Mouse (Mus musculus) embryonic fibroblast, embryonic 13.5 days (primary cell): ENCODE measurements at regions not wholly inside any gene's neighbourhood (a gene's known extent, or its start where the extent isn't known, plus 50 kb on each side); places are given as distances from the start of the nearest gene placed in this dataset.

Source experiments
- H3K27ac ChIP-seq: 2 replicates; pipeline ENCODE4 v1.5.1; 2012; ENCODE audit warnings: low read length, control low read depth, inconsistent platforms; ENCODE audit not compliant: insufficient read depth
- H3K4me1 ChIP-seq: 2 replicates; pipeline ENCODE4 v1.6.1; 2011; ENCODE audit warnings: low read length; ENCODE audit not compliant: control insufficient read depth, insufficient read depth
- H3K4me3 ChIP-seq: 2 replicates; pipeline ENCODE4 v1.5.1; 2011; ENCODE audit warnings: mild to moderate bottlenecking, control low read depth, low read length; ENCODE audit not compliant: insufficient read depth
- CTCF ChIP-seq: IDR thresholded peaks from 2 replicates; pipeline ENCODE4 v1.5.1; 2011; ENCODE audit warnings: mild to moderate bottlenecking, control low read depth, low read length, moderate library complexity, borderline replicate concordance; ENCODE audit not compliant: insufficient read depth
- POLR2A ChIP-seq: IDR thresholded peaks from 2 replicates; pipeline ENCODE4 v1.6.1; 2011; ENCODE audit warnings: low read depth, mild to moderate bottlenecking, control low read depth, low read length, moderate library complexity

DNA sequence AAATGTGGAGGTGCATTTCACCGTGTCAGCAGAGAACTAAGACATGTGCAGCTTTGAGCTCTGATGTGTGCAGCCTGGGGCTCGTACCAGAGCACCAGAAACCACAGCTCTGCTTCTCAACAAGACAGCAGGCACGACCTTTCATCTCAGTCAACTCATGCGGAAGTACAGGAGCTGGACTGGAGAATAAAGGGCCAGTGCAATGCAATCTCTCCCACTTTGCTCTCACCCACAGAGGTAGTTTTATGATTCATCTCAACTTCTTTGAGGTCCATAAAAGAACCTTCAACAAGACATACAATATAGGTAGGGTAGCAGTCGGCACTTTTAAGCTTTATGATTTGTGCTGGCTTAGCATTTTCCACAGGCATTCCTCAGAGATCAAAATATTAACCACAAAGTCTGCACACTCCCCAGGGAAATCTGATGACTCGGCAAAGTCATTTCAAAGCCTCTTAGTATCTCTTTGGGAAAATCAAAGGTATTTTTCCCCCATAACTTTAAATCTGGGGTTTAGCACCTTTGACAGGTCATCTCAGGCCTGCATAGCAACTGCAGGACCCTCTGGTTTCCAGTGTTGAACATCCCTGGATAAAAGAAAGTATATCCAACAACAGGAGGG is 626.7 kb downstream of the Ccdc50 start:
- H3K4me3 ChIP-seq = no peak overlapping the region
- no peak overlapping the region for H3K27ac ChIP-seq
- no peaks in the 10 kb centered on the region for H3K4me1 ChIP-seq
- TF ChIP-seq POLR2A (no peak), CTCF (no peak)

DNA sequence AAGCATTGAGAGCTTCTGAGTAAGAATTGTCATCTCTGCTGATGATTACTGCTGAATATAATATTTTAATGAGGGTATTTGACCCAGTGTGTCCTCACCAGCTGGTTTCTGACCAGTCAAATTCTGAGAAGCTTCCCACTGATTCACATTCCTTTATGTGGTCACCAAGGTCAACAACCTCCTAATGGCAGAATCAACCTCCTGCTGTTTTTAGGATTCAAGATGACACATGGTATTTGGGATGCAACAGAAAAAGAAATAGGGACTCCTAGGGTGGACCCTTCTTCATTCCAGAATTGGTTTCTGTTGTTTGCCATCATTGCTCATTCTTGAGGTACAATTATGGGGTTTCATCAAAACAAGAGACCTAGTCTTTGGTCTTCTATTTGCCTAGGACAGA is 629.6 kb downstream of the Ccdc50 start:
- Histone ChIP-seq H3K27ac (no peak overlapping the region), H3K4me1 (no peaks in the 10 kb centered on the region), H3K4me3 (no peak overlapping the region)
- TF ChIP-seq POLR2A = no peak
- TF ChIP-seq CTCF = no peak

GRCm38 (mm10) chr16:28038954-28039353 is 650.3 kb downstream of the Ccdc50 start:
- H3K4me1 ChIP-seq = no peaks in the 10 kb centered on the region
- H3K4me3 ChIP-seq = no peak overlapping the region
- no peak for TF ChIP-seq CTCF
- no peak for TF ChIP-seq POLR2A
- no peak overlapping the region for H3K27ac ChIP-seq

- Histone ChIP-seq H3K4me3 (no peak overlapping the region), H3K27ac (no peak overlapping the region)
- no peak for TF ChIP-seq CTCF
- TF ChIP-seq POLR2A = no peak
Observed at GRCm38 (mm10) chr16:28043046-28043445, 654.4 kb downstream of the Ccdc50 start.

GRCm38 (mm10) chr16:28064785-28065301 is 676.2 kb downstream of the Ccdc50 start:
- Histone ChIP-seq H3K4me3 (no peak overlapping the region), H3K27ac (no peak overlapping the region), H3K4me1 (no peaks in the 10 kb centered on the region)
- TF ChIP-seq POLR2A = no peak
- TF ChIP-seq CTCF = no peak

More at GRCm38 (mm10) chr16:28043046-28043445, 654.4 kb downstream of the Ccdc50 start:
- H3K4me1 ChIP-seq = no peaks in the 10 kb centered on the region

GRCm38 (mm10) chr16:28082891-28083649 is 669.8 kb downstream of the Fgf12 start:
- Histone ChIP-seq H3K27ac (no peak overlapping the region), H3K4me3 (no peak overlapping the region), H3K4me1 (no peaks in the 10 kb centered on the region)
- no peak for TF ChIP-seq POLR2A
- TF ChIP-seq CTCF = no peak

DNA sequence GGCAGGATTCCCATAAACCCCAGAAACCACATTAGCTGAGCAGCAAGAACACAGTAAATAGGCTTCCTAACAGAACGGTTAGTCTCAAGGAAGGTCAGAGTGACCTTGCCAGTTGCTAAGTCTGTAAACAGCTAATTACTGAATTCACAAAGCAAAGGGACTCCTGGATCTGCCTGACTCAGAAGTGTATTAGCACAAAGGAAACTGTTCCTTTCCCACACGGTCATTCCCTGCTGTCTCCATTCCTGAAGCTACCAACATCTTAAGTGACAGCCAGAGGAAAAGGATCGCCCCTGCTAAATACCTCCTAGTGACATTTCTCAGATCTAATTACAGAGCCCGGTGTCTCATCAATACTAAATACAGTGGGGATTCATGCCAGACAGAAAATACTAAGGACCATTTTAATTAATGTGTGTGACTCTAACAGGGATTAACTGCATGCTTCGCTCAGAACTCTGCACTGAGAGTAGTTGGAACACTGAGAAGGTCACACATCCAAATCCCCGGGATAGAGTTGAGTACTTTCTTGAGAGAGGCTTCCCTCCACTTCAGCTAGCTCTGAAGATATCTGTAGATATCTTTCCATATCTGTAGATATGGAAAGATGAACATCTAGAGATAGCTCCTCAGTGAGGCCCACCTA is 663.3 kb downstream of the Fgf12 start:
- Histone ChIP-seq H3K4me1 (no peaks in the 10 kb centered on the region), H3K27ac (no peak overlapping the region), H3K4me3 (no peak overlapping the region)
- TF ChIP-seq POLR2A = no peak
- TF ChIP-seq CTCF = no peak

DNA sequence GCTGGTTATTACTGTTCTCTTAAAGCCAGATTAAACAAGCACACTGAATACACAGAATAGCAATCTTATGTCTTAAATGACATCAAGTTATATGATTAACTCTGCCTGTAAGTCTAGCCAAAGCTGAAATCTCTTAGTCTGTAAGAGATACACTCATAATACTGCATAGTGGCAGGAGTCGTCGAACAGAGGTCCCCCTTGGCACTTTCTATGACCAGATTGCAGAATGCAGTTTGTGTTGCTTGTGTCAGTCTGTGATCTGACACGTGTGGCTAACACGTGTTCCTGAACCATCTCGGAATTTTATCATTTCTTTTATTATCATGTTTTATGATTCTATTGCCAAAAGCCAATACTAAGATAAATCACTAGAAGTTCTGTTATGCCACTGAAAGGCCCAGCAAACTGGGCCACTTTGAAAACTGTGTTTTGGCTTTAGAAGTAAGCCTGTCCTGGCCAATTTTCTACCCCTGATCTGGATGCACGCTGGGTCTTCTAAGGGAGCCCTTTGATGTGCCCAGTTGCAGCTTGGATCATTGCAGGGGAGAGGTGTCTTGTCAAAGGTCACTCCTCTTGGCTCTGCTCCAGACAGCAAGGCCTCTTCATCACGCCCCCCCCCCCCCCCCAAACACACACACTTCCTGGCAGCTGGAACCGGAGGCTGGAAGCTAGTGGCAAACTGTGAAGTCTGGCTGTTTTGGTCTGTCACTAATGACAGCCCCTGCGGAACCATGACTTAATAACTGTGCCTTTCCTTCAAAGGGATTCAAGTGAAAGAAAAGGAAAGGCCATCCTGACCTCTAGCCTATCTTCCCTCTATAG is 648.4 kb downstream of the Fgf12 start:
- Histone ChIP-seq H3K4me1 (no peaks in the 10 kb centered on the region), H3K27ac (no peak overlapping the region), H3K4me3 (no peak overlapping the region)
- TF ChIP-seq POLR2A (no peak), CTCF (no peak)

DNA sequence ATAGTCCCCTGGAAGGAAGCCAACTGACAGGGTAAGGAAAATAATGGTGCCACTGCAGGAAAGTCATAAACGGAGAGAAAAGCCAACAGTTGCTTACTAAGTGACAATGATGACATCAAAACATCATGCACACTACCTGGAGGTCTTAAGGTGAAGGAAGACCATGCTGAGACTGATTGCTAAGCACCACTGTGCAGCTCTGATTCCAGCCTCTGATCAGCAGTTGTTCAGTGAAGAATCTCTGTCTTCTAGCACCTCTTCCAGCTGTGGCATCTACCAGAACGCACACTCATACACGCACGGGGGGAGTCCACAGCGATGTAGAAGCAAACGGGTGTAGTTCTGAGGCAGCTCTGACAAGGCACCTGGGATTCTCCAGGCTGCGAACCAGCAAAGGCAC is 647.8 kb downstream of the Fgf12 start:
- TF ChIP-seq POLR2A (no peak), CTCF (no peak)

GRCm38 (mm10) chr16:28105866-28106265 is 647.0 kb downstream of the Fgf12 start:
- no peak overlapping the region for H3K4me3 ChIP-seq
- no peak overlapping the region for H3K27ac ChIP-seq
- TF ChIP-seq POLR2A = no peak
- TF ChIP-seq CTCF = no peak
- no peaks in the 10 kb centered on the region for H3K4me1 ChIP-seq

More for the DNA sequence above, 647.8 kb downstream of the Fgf12 start:
- no peak overlapping the region for H3K27ac ChIP-seq
- no peak overlapping the region for H3K4me3 ChIP-seq
- no peaks in the 10 kb centered on the region for H3K4me1 ChIP-seq
